Mouse (Mus musculus) embryonic facial prominence, embryonic 10.5 days (tissue): ENCODE measurements at regions not wholly inside any gene's neighbourhood (a gene's known extent, or its start where the extent isn't known, plus 50 kb on each side); places are given as distances from the start of the nearest gene placed in this dataset.

Experiments used
- DNase-seq: peaks from one replicate; pipeline ENCODE4 v3.0.0-alpha.2; 2017; ENCODE audit warnings: low spot score
- H3K27ac ChIP-seq: fragments of 300-500 bp; sonication (generic); replicated peaks from 2 replicates; pipeline ENCODE4 v1.5.1; 2016; ENCODE audit warnings: mild to moderate bottlenecking
- H3K27me3 ChIP-seq: fragments of 300-500 bp; sonication (generic); replicated peaks from 2 replicates; pipeline ENCODE4 v1.6.1; 2016; ENCODE audit warnings: low read depth, mild to moderate bottlenecking; ENCODE audit not compliant: poor library complexity, severe bottlenecking
- H3K36me3 ChIP-seq: fragments of 300-500 bp; sonication (generic); replicated peaks from 2 replicates; pipeline ENCODE4 v1.6.1; 2016; ENCODE audit warnings: mild to moderate bottlenecking, moderate library complexity
- H3K4me1 ChIP-seq: fragments of 300-500 bp; sonication (generic); 2 replicates; pipeline ENCODE4 v1.6.1; 2016
- H3K4me3 ChIP-seq: fragments of 300-500 bp; sonication (generic); 2 replicates; pipeline ENCODE4 v1.5.1; 2016; ENCODE audit warnings: mild to moderate bottlenecking, moderate library complexity
- H3K9me3 ChIP-seq: fragments of 300-500 bp; sonication (generic); 2 replicates; pipeline ENCODE4 v1.6.1; 2016; ENCODE audit warnings: mild to moderate bottlenecking
- WGBS: fragments of 180-500 bp; shearing (Covaris S2); methylation state at CpG from one replicate; pipeline ENCODE4 v1.1.7; 2016; 5-methylcytosine and 5-hydroxymethylcytosine counted together

DNA sequence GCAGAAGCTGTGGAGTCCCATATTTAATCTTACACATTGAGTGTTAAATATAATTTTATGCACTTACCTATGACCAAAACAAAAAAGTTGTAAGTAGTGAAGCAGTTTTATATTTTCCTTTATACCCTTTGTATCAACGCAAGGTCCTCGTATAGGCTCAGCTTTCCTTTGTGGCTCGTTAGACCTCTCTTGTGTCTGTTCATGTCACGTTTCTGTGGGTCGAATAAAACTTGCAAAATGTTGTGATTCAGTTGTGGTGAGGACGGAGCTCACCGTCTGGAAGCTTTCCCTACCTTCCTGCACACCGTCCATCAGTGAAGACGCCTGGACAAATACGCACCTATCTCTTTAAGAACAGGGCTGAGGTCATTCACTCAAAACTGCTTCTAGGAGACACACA is 64.9 kb upstream of the Cpsf6 start:
- Histone ChIP-seq H3K9me3 (peaks cover 7% of the 10 kb centered on the region), H3K36me3 (no peaks in the 10 kb centered on the region), H3K27ac (no peak overlapping the region), H3K4me1 (peaks cover 13% of the 10 kb centered on the region), H3K4me3 (no peak overlapping the region), H3K27me3 (no peaks in the 10 kb centered on the region)
- DNase-seq: no peak
- 81% methylated on average over 10 of the region's 10 CpGs for WGBS

DNA sequence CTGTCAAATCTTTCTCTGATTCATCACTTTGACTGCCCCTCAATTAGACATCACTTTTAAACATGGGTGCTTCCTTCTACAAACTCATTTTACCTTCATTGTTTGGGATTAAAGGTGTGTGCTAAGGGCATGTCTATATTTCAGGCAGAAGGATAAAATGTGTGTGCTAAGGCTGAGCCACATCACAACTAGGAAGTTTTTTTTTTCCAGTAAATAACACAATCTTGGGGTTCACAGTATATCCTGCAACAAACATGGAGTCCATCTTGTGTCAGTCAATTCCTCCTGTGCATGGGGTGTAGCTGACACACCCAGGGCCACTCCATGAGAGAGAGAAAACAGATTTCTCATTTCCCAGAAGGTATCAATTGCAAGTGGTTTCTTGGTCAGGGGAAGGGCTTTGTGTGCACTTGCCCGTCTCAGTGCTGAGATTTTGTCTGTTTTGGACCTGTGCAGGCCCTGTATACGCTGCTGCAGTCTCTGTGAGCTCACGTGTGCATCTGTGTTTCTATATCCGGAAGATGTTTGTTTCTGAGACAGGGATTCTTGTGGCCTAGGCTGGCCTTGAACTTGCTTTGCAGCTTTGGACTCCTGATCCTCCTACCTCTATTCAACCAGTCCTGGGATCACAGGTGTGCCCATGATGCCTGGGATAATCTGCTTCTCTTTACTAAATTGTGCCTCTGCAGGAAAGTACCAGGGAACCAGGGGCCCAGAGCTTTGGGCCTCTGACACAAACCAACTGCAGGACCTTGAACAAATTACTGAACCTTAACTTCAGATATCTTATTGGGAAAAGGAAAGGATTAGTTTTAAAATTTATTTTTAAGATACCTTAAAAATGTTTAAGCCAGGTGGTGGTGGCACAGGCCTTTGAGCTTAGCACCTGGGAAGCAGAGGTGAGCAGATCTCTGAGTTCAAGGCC is 63.9 kb upstream of the Cpsf6 start:
- no peak overlapping the region for H3K4me3 ChIP-seq
- WGBS: 88% methylated on average over 4 of the region's 4 CpGs
- no peaks in the 10 kb centered on the region for H3K27me3 ChIP-seq
- H3K36me3 ChIP-seq: no peaks in the 10 kb centered on the region
- no peak overlapping the region for H3K27ac ChIP-seq
- DNase-seq: no peak
- peaks cover 8% of the 10 kb centered on the region for H3K9me3 ChIP-seq
- H3K4me1 ChIP-seq: peaks cover 13% of the 10 kb centered on the region

DNA sequence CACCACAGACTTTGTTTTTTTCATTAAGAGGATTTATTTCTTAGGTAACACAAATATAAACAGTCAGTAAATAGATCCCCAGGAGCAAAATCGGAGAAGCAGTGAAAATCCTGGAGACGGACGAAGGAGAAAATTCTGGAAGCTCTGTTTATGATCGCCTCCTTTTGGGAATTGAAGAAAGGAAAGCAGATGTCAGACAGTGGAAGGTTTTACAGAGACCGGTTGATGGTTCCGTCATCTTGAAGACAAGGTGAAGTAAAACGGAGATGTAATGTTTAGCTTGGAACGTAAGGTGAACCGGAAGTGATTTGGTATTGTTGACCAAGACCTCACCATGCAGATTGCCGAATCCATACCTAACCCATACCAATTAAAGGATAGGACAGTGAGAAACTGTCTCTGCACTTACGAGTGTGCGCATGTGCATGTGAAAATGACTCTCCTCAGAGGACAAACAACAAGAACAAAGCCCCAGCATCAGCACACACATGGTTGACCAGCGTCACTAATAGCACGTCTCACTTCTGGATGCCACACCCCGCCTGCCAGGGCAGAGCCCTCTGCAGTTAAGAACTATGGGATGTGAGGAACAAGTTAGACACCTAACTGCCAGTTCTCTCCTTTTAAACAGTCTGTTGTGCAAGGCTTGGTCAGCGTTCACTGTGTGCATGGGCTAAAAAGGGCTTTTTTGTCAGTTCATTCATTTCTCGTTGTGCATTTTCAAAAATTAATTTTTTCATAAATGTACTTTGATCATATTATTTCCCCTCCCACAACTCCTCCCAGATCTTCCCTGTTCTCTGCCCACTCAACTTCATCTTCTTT is 62.4 kb upstream of the Cpsf6 start:
- no peak for DNase-seq
- H3K4me3 ChIP-seq: no peak overlapping the region
- peaks cover 8% of the 10 kb centered on the region for H3K9me3 ChIP-seq
- no peaks in the 10 kb centered on the region for H3K36me3 ChIP-seq
- 80% methylated on average over 17 of the region's 17 CpGs for WGBS
- no peaks in the 10 kb centered on the region for H3K27me3 ChIP-seq
- peaks cover 13% of the 10 kb centered on the region for H3K4me1 ChIP-seq
- no peak overlapping the region for H3K27ac ChIP-seq

DNA sequence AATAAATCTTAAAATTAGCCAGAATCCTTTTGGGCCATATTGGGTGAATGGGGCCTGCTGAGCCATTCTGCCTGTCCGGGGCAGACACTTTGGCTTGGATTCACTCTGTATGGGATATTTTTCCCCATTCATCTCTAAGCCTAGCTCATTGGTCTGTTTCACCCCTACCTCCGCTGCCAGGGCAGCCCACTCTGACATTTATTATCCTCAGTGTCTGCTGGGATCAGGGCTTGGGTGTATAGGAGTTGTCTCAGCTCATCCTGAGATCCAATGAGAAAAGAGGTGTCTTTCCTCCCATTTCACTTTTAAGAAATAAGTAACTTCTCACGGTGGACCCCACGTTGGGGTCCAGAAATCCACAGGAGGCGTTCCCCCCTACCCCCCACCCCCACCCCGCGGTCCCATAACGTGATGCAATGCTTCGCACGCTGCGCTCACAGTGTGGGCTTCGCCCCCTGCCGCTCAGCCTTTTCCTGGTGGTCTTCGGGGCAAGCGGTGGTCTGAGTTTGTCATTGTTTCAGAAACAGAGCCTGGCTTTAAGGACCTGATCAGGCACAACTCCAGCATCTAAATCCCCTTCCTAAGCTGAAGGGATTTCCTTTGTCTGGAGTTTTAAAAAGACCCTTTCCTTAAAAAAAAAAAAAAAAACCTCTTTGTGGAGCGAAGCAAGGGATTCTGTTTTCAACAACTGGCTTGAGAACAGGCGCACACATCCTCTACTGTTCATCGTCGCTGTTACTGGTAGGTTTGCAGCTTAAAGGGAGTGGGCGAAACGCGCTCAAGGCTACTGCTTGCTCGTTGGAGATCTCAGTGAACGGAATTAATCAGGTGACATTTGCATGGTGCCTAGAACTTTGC is 61.5 kb upstream of the Cpsf6 start:
- peaks cover 19% of the 10 kb centered on the region for H3K4me1 ChIP-seq
- H3K27ac ChIP-seq: no peak overlapping the region
- peaks cover 4% of the 10 kb centered on the region for H3K27me3 ChIP-seq
- no peaks in the 10 kb centered on the region for H3K36me3 ChIP-seq
- H3K9me3 ChIP-seq: peaks cover 8% of the 10 kb centered on the region
- peak; percentile 41 for DNase-seq
- peak overlapping the region; percentile 27 for H3K4me3 ChIP-seq
- 13% methylated on average over 24 of the region's 24 CpGs for WGBS

DNA sequence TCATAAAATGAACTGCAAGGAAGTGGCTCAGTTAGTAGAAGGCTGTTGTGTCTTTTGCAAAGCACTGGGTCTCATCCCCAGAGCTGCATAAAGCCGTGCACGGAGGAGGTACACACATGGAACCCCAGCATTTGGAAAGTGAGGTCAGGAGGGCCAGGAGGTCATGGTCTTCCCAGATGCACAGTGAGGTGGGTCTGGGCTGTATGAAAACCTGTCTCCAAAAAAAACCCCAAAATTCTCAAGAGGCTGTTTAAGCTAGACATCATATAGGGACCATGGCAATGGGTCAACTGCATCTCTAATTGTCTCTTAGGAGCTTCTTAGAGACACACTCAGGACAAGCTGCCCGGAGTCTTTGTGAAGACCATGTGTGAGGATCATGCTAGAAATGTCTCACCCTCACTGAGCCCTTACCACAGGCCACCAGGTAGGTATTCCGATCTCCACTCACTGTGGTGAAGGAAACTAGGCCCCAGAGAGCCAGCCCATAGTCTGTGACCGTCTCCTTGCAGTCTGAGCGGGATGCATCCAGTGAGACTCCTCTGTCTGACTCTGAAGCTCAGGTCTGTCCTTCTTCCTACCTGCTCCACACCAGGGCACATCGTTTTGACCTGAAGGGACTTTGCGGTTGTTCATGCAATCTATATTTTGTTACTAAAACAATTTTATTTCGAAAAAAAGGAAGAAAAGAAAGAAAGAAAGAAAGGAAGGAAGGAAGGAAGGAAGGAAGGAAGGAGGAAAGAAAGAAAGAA is 60.6 kb upstream of the Cpsf6 start:
- Histone ChIP-seq H3K27ac (no peak overlapping the region), H3K4me3 (no peak overlapping the region), H3K27me3 (peaks cover 12% of the 10 kb centered on the region), H3K36me3 (no peaks in the 10 kb centered on the region), H3K4me1 (peaks cover 28% of the 10 kb centered on the region), H3K9me3 (peaks cover 8% of the 10 kb centered on the region)
- no peak for DNase-seq
- 84% methylated on average over 9 of the region's 9 CpGs for WGBS

DNA sequence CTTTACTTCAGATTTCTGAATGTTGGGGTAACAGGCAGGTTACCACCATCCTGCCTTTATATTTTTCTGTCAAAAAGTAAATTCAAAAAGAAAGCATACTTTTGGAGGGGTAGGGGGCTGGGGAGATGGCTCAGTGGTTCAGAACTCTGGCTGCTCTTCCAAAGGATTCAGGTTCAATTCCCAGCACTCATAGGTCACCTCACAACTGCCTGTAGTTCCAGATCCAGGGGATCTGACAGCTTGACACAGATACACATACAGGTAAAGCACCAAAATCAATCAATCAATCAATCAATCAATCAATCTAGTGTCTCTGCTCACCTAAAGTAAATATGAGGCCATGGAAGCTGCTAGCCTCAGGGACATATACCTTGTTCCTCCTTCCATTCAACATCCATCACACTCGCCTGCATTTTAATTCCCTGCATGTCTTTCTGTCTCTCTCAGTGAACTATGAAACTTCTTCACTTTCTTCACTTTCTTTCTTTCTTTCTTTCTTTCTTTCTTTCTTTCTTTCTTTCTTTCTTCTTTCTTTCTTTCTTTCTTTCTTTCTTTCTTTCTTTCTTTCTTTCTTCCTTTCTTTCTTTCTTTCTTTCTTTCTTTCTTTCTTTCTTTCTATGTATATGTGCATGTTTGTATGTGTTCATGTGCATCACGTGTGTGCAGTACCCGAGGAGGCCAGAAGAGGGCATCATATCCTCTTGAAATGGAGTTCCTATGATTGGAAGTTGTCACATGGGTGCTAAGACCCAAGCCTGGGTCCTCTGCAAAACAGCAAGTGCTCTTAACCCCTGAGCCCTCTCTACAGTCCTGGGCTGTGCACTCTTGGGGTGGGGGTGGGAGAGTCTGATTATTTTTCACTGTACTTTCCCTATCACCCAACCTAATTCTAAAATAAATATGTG is 59.6 kb upstream of the Cpsf6 start:
- H3K27me3 ChIP-seq: peaks cover 14% of the 10 kb centered on the region
- WGBS: 91% methylated on average over 3 of the region's 3 CpGs

DNA sequence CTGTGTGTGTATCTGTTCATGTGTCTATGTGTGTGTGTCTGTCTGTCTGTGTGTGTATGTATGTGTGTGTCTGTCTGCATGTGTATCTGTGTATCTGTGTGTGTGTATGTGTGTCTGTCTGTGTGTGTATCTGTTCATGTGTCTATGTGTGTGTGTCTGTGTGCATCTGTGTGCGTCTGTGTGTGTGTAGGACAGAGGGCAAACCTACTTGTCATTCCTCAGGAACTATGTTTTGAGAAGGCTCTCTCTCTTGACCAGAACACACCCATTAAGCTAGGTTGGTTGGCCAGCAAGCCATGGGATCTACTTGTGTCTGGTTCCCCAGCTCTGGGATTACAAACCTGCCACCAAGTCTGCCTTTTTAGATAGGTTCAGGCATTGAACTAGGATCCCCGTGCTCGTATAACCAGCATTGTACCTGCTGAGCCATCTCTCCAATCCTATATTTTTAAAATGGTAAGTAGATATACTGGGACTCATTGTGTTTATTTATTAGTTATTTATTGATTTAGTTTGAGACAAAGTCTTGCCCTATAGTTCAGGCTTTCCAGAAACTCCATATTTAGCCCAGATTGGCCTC is 58.9 kb upstream of the Cpsf6 start:
- whole genome bisulfite sequencing: 92% methylated on average over 3 of the region's 3 CpGs
- Histone ChIP-seq H3K4me1 (peaks cover 30% of the 10 kb centered on the region), H3K36me3 (no peaks in the 10 kb centered on the region), H3K27ac (no peak overlapping the region), H3K4me3 (no peak overlapping the region), H3K27me3 (peaks cover 21% of the 10 kb centered on the region), H3K9me3 (peaks cover 8% of the 10 kb centered on the region)
- no peak for DNase-seq

More for the DNA sequence above, 59.6 kb upstream of the Cpsf6 start:
- H3K4me1 ChIP-seq: peaks cover 30% of the 10 kb centered on the region
- peaks cover 8% of the 10 kb centered on the region for H3K9me3 ChIP-seq
- H3K4me3 ChIP-seq: no peak overlapping the region
- no peak for DNase-seq
- no peak overlapping the region for H3K27ac ChIP-seq
- no peaks in the 10 kb centered on the region for H3K36me3 ChIP-seq

DNA sequence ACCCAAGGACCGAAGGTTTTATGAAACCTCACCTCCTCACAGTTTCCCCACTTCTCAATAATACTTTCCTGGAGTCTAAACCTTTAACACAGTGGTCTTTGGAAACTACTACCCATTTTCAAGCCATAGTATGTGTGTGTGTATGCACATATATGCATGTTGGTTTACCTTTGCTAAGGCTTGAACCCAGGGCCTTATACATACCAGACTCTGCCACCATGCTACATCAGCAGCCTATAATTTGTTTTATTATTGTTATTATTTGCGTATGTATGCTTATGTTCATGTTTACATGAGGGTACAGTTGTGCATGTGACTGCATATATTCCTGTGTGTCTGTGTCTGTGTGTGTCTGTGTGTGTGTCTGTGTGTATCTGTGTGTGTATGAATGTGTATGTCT is 58.2 kb upstream of the Cpsf6 start:
- WGBS: 94% methylated on average over 2 of the region's 2 CpGs
- peaks cover 26% of the 10 kb centered on the region for H3K27me3 ChIP-seq
- H3K9me3 ChIP-seq: peaks cover 4% of the 10 kb centered on the region

DNA sequence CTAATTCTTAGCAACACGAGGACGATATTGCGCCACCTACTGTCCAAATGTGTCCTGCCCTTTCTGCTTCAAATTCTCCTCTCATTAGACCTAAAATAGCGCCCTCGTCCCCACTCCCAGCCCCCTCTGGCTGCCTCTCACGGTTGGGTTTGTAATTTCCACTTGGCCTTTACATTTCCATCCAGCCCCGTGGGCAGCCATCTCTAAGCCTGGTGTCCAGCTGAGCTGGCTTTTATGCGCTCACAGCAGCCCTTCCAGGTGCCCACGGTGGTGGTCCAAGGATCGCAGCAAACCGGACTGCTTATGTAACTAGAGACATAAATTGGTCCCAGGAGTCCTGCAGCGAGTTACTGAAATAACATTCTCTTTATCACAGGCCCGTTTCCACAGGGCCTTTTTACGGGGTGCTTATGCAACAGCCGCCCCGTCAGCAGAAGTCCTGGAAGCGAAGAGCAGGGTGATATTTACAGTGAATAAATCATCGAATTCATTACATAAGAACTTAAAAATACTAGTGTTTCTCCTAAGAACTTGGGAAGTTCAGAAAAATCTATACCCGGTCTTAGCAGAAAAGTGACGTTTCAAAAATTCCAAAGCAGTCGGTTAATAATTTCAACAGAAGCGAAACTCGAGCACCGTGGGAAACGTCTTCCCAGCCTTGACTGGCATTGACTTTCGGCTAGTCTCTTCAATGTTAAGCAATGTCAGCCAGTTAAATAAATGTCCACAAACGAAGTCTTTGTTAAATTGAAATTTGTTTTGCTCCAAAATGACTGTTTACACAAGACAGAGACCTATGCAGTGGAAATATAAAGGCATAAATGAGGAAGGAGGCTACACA is 57.3 kb upstream of the Cpsf6 start:
- H3K9me3 ChIP-seq: peaks cover 4% of the 10 kb centered on the region
- WGBS: 46% methylated on average over 27 of the region's 27 CpGs
- peak; percentile 56 for DNase-seq
- peak overlapping the region; percentile 14; the same call in 1 of the 2 replicates for H3K4me3 ChIP-seq
- H3K27ac ChIP-seq: no peak overlapping the region
- H3K4me1 ChIP-seq: peaks cover 36% of the 10 kb centered on the region
- peaks cover 31% of the 10 kb centered on the region for H3K27me3 ChIP-seq
- no peaks in the 10 kb centered on the region for H3K36me3 ChIP-seq

More for the DNA sequence above, 58.2 kb upstream of the Cpsf6 start:
- peaks cover 30% of the 10 kb centered on the region for H3K4me1 ChIP-seq
- DNase-seq: no peak
- no peaks in the 10 kb centered on the region for H3K36me3 ChIP-seq
- H3K27ac ChIP-seq: no peak overlapping the region
- H3K4me3 ChIP-seq: no peak overlapping the region

DNA sequence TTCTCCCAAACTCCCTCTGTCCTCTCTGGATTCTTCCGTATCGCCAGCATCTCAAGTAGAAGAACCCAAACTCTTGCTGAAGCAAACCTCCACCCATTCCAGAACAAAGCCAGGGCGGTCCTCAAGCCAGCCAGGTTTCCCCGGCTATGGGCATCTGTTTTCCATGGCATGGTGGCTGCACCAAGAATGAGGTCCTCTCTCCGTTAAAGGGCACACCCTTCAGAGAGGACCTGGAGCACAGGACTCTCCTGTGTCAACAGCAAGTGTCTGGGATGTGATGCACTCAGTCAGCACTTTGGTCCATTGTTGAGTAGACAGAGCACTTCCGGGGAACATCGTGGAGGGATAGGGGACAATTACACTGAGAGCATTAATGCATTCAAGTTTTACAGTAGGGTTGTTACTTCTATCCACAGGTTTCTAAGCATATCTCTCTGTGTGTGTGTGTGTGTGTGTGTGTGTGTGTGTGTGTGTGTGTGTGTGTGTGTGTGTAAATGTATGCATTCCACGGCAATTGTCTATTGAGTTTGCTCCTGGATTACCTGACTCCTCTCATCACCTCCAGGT is 56.6 kb upstream of the Cpsf6 start:
- H3K9me3 ChIP-seq: peaks cover 4% of the 10 kb centered on the region
- no peak overlapping the region for H3K27ac ChIP-seq
- 58% methylated on average over 8 of the region's 8 CpGs for WGBS
- H3K27me3 ChIP-seq: peaks cover 32% of the 10 kb centered on the region
- no peak overlapping the region for H3K4me3 ChIP-seq
- no peaks in the 10 kb centered on the region for H3K36me3 ChIP-seq
- no peak for DNase-seq
- peaks cover 34% of the 10 kb centered on the region for H3K4me1 ChIP-seq
